Mouse (Mus musculus): Measurements from ENCODE around the gene Cmklr1. TPM values are rescaled to one million over a fixed set of nuclear protein-coding genes. Genes with fewer than 3 reads are reported as not detected.
"Not testable (repeated sequence)": the region's sequence is repeated elsewhere in the genome, so short reads cannot be mapped to it uniquely, and the experiment has no call there.

Cmklr1 gene
- total and polyA plus RNA-seq, 2 experiments from 2014 or later, result 1.1 to 2.7 TPM

DNA sequence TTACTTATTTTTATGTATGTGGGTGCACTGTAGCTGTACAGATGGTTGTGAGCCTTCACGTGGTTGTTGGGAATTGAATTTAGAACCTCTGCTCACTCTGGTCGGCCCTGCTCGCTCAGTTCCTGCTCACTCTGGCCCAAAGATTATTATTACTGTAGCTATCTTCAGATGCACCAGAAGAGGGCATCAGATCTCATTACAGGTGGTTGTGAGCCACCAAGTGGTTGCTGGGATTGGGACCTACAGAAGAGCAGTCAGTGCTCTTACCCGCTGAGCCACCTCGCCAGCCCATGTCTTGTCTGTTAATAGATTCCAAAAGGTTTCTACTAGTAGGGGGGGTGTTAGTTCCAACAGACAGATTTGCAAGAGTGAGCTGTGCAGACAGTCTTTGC, 63.8 kb downstream of the Cmklr1 start:
- not testable (repeated sequence) for ATAC-seq (ENCODE audit: low FRiP score); DNase-seq (ENCODE audit: low spot score); H3K27ac ChIP-seq (ENCODE audit: low read depth, low read length); H3K4me3 ChIP-seq (ENCODE audit: low read depth, low read length); H3K4me1 ChIP-seq (ENCODE audit: insufficient read depth, low read length); H3K9me3 ChIP-seq (ENCODE audit: low read length); H3K9ac ChIP-seq (replicated peaks; ENCODE audit: low read length, poor library complexity, severe bottlenecking); H3K4me2 ChIP-seq (ENCODE audit: low read depth, low read length, poor library complexity, severe bottlenecking); H3K36me3 ChIP-seq (ENCODE audit: insufficient read depth, low read length); H3K27me3 ChIP-seq (ENCODE audit: insufficient read depth, low read length)
- WGBS, result 45% methylated on average over 5 of the region's 5 CpGs
- TF ChIP-seq CTCF (IDR thresholded peaks at IDR 0.05), result peak; percentile 52

DNA sequence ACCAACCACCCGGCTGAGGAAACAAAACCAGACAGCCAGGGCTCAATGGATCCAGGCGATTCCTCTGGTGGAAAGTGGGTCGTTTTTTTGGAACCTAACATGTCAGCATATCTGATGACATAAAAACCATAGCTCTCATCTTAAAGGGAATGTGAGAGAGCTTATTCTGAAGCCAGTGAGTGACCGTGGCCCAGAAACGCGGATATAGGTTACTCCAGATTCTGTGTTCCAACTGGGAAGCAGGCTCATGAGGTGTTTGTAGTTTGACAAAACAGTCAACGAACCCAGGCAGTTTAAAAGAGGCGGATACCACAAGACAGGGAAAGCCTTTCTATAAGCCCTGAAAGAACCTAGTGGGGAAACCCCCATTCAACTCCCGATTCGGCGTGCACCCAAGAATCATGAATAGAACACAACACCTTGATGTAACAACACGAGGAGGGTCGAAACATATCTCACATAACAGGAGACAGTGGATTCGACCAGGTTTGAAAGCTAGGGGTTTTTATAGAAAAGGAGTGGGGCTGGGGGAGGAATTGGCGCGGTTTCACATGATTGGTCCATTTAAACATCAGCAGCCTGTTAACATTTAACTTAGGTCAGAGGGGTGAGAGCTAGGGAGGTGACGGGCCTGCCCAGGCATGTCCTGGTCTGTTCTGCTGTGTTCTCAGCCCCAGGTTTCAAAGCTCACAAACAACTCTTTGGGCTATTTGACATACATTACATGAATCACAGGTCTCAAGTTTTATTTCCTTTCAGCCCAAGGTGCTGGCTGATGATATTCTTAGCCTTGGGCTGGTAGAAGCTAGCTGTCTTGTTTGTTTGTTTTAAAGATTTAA, 64.4 kb downstream of the Cmklr1 start:
- H3K4me2 ChIP-seq (ENCODE audit: low read depth, low read length, poor library complexity, severe bottlenecking); H3K4me1 ChIP-seq (ENCODE audit: insufficient read depth, low read length); ATAC-seq (ENCODE audit: low FRiP score); H3K4me3 ChIP-seq (ENCODE audit: low read depth, low read length); H3K27me3 ChIP-seq (ENCODE audit: insufficient read depth, low read length); DNase-seq (ENCODE audit: low spot score); H3K27ac ChIP-seq (ENCODE audit: low read depth, low read length); H3K36me3 ChIP-seq (ENCODE audit: insufficient read depth, low read length); H3K9me3 ChIP-seq (ENCODE audit: low read length); H3K9ac ChIP-seq (replicated peaks; ENCODE audit: low read length, poor library complexity, severe bottlenecking): not testable (repeated sequence)
- 81% methylated on average over 17 of the region's 17 CpGs for whole genome bisulfite sequencing

DNA sequence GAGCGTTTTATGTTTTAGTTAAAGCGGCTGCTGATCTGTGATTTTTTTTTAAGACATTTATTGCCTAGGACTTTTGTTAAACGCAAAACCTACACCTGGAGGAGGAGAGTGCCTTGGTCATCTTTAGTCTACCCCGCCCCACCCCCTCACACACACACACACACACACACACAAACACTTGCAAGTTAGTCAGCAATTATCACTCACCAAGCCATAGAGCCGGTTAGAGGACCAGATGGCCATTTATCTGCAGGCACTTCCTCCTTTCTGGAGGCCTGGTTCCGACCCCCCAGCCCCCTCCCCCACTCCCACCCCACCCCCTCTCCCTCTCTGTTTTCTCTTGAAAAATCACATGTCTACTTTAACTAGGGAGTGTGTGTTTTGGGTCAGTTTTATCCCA, 65.8 kb downstream of the Cmklr1 start:
- ATAC-seq (ENCODE audit: low FRiP score), result no peak
- no peaks in the 10 kb centered on the region for H3K9me3 ChIP-seq (ENCODE audit: low read length)
- no peak overlapping the region for H3K4me2 ChIP-seq (ENCODE audit: low read depth, low read length, poor library complexity, severe bottlenecking)
- no peak overlapping the region for H3K9ac ChIP-seq (replicated peaks; ENCODE audit: low read length, poor library complexity, severe bottlenecking)
- no peaks in the 10 kb centered on the region for H3K27me3 ChIP-seq (ENCODE audit: insufficient read depth, low read length)
- TF ChIP-seq CTCF (IDR thresholded peaks at IDR 0.05), result no peak
- no peaks in the 10 kb centered on the region; the same call in 1 of the 2 replicates for H3K4me1 ChIP-seq (ENCODE audit: insufficient read depth, low read length)
- H3K27ac ChIP-seq (ENCODE audit: low read depth, low read length), result no peak overlapping the region
- H3K4me3 ChIP-seq (ENCODE audit: low read depth, low read length), result no peak overlapping the region
- WGBS, result 60% methylated on average over 6 of the region's 6 CpGs
- DNase-seq (ENCODE audit: low spot score), result no peak
- peaks cover 4% of the 10 kb centered on the region; the same call in 1 of the 2 replicates for H3K36me3 ChIP-seq (ENCODE audit: insufficient read depth, low read length)

DNA sequence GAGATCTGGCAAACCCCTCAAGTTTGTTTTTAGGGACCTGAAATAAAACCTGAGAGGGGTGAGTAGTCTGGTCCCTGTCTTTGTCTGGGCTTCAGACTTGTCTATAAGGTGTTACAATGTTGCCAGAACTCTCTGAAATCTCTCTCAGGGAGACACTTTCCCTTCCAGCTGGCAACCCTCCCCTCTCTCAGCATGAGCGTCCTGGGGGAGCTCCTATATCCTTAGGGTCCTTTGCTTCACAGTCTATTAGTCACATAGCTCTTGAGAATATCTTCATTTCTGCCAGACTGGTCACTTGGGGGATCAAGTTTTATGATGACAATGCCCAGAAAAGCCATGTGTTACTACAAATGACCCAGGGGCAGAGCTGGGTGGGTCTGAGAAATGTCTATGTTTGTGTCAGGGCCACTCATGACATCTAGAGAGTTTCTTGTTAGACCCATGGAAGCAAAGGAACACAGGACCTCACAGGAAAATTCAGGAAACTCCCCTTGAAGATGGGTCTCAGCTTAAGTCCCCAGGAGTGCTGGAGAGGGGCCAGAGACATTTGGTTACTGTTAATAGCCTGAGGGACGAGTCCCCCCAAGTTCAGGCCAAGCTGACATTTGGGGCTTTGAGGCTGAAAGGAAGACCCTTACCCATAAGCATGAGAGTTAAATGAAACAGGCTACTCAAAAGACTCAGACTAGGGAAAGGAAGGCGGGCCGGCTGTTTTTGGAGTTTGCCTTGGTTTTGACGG, 66.6 kb downstream of the Cmklr1 start:
- no peak overlapping the region for H3K27ac ChIP-seq (ENCODE audit: low read depth, low read length)
- no peak for TF ChIP-seq CTCF (IDR thresholded peaks at IDR 0.05)
- H3K4me2 ChIP-seq (ENCODE audit: low read depth, low read length, poor library complexity, severe bottlenecking), result no peak overlapping the region
- DNase-seq (ENCODE audit: low spot score), result no peak
- ATAC-seq (ENCODE audit: low FRiP score), result no peak
- H3K4me1 ChIP-seq (ENCODE audit: insufficient read depth, low read length), result no peaks in the 10 kb centered on the region; the same call in 1 of the 2 replicates
- H3K9me3 ChIP-seq (ENCODE audit: low read length), result no peaks in the 10 kb centered on the region
- H3K9ac ChIP-seq (replicated peaks; ENCODE audit: low read length, poor library complexity, severe bottlenecking), result no peak overlapping the region
- peaks cover 4% of the 10 kb centered on the region; the same call in 1 of the 2 replicates for H3K36me3 ChIP-seq (ENCODE audit: insufficient read depth, low read length)
- H3K27me3 ChIP-seq (ENCODE audit: insufficient read depth, low read length), result no peaks in the 10 kb centered on the region
- WGBS, result 79% methylated on average over 5 of the region's 5 CpGs
- no peak overlapping the region for H3K4me3 ChIP-seq (ENCODE audit: low read depth, low read length)

DNA sequence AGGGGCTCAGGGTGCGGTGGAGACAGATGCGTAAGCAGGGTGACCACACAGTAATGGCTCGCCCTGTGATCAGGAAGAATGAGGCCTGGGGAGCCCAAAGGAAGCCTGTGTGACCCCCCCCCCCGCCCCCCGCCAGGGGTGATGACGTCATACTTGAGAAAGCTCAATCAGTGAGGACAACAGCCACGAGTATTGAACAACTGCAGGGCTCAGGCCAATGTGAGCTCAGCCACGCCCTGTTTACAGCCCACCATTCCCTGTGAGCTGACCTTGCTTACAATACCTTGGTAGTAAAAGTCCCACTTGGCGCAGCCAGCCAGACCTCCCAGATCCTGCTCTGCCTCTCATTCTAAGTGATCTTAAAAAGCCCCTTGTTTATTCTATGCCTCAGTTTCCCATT, 69.4 kb downstream of the Cmklr1 start:
- TF ChIP-seq CTCF (IDR thresholded peaks at IDR 0.05), result no peak
- Histone ChIP-seq H3K4me3 (ENCODE audit: low read depth, low read length) (no peak overlapping the region), H3K36me3 (ENCODE audit: insufficient read depth, low read length) (no peaks in the 10 kb centered on the region), H3K27me3 (ENCODE audit: insufficient read depth, low read length) (no peaks in the 10 kb centered on the region), H3K27ac (ENCODE audit: low read depth, low read length) (no peak overlapping the region), H3K4me1 (ENCODE audit: insufficient read depth, low read length) (no peaks in the 10 kb centered on the region; the same call in 1 of the 2 replicates), H3K9ac (replicated peaks; ENCODE audit: low read length, poor library complexity, severe bottlenecking) (no peak overlapping the region), H3K4me2 (ENCODE audit: low read depth, low read length, poor library complexity, severe bottlenecking) (no peak overlapping the region), H3K9me3 (ENCODE audit: low read length) (no peaks in the 10 kb centered on the region)
- ATAC-seq (ENCODE audit: low FRiP score) (no peak), DNase-seq (ENCODE audit: low spot score) (no peak)
- WGBS, result 64% methylated on average over 9 of the region's 9 CpGs

DNA sequence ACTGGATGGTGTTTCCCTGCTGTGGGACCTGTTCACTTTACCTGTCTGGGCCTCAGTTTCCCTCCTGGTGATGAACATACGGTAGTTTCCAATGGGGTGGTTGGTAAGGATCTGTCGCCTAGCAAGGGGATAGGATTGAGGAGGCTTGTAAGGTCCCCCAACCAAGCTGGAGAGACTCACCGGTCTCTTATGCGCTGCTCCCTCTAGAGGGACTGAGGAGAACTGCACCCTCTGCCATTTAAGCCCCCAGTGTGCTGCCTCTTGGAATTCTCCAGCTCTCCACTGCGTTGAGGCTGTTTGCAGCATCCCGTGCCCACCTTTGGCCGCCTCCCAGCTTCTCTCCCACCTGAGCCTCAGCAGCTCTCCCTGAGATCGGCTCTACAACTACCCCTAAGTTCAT, 70.0 kb downstream of the Cmklr1 start:
- Histone ChIP-seq H3K9me3 (ENCODE audit: low read length) (no peaks in the 10 kb centered on the region), H3K9ac (replicated peaks; ENCODE audit: low read length, poor library complexity, severe bottlenecking) (no peak overlapping the region), H3K27ac (ENCODE audit: low read depth, low read length) (no peak overlapping the region), H3K27me3 (ENCODE audit: insufficient read depth, low read length) (no peaks in the 10 kb centered on the region), H3K4me3 (ENCODE audit: low read depth, low read length) (no peak overlapping the region), H3K4me2 (ENCODE audit: low read depth, low read length, poor library complexity, severe bottlenecking) (no peak overlapping the region), H3K4me1 (ENCODE audit: insufficient read depth, low read length) (no peaks in the 10 kb centered on the region; the same call in 1 of the 2 replicates), H3K36me3 (ENCODE audit: insufficient read depth, low read length) (no peaks in the 10 kb centered on the region)
- peak; percentile 83 for TF ChIP-seq CTCF (IDR thresholded peaks at IDR 0.05)
- ATAC-seq (ENCODE audit: low FRiP score) (no peak), DNase-seq (ENCODE audit: low spot score) (peak; percentile 74)
- WGBS, result 43% methylated on average over 8 of the region's 8 CpGs
